Mouse (Mus musculus) lung, postnatal 36 days (tissue): ENCODE results near the gene Sirt7.

ENCODE experiments used
- DNase-seq: peaks from one replicate; pipeline ENCODE4 v3.0.0; 2022; ENCODE audit warnings: mixed read lengths

Gene Sirt7

GRCm38 (mm10) chr11:120625152-120625775 is at the start of gene Sirt7:
Gene Sirt7 (minus strand): TSS chr11:120625240.
- no peak for DNase-seq

DNA sequence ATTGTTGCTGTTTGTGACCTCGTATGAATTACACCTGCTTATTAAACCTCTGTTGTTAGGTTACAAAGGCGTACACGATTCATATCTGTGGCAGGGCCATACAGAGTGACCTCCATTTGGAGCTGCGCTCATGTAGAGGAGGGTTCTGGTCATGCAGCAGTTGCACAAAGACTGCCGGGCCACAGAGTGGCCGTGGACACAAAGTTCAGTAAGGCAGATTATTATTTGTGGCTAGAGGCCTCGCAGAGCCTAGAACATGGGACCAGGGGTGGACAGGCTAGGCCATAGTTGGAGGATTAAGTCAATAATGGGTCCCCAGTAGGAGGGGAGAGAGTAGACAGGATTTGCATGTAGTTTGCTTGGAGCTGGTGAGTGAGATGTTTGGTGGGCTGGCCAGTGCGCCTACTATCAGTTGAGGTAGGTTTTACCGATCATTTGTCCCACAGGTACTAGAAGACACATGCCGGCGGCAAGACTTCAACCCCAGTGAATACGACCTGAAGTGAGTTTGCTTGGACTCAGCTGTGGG is 48.6 kb upstream of the Sirt7 start:
- DNase-seq = no peak

GRCm38 (mm10) chr11:120672687-120673593 is 47.9 kb upstream of the Sirt7 start, which contains the start of gene Aspscr1:
Gene Aspscr1 (plus strand): TSS chr11:120672973.
- DNase-seq = peak; percentile 97

GRCm38 (mm10) chr11:120666617-120667016 is 41.6 kb upstream of the Sirt7 start:
- no peak for DNase-seq

DNA sequence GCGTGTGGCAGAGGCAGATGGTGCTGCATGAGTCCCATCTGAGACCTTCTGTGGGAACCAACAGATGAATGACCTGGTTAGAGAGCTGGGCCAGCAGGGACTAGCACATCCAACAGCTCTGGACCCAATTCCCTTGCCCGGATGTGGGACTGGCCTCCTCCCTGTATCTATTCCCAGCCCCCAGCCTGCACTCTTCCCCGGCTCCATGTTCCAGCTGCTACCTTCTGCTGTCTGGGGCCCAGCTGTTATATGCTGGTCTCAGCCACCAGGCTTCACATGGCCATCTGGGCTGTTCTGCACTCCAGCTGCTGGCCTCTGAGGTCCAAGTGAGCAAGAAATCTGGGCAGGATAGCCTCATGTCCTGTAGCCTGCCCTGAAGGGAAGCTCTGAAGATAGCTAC is 40.4 kb upstream of the Sirt7 start:
- DNase-seq = peak; percentile 72

GRCm38 (mm10) chr11:120663714-120664113 is 38.7 kb upstream of the Sirt7 start:
- no peak for DNase-seq

DNA sequence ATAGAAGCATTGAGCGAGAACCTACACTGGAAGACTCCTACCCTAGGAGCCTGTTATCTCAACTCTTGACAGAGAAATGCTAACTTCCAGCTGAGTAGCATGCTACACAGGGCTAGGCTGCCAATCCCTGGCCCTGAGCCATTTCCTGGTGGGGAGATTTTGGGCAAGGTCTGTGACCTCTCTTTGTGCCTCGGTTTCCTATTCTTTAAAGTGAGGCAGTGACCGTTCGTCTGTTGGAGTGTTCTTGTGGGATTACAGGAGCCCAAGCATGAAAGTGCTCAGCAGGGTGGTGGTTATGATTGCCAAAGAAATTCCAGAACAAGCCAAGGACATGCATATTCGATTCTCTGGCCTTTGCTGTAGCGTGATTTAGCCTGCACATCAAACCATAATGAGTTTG is 37.7 kb upstream of the Sirt7 start:
- DNase-seq = no peak

GRCm38 (mm10) chr11:120661076-120661460 is 36.0 kb upstream of the Sirt7 start, which contains the start of gene Notum:
Gene Notum (minus strand): TSS chr11:120661175.
- no peak for DNase-seq

DNA sequence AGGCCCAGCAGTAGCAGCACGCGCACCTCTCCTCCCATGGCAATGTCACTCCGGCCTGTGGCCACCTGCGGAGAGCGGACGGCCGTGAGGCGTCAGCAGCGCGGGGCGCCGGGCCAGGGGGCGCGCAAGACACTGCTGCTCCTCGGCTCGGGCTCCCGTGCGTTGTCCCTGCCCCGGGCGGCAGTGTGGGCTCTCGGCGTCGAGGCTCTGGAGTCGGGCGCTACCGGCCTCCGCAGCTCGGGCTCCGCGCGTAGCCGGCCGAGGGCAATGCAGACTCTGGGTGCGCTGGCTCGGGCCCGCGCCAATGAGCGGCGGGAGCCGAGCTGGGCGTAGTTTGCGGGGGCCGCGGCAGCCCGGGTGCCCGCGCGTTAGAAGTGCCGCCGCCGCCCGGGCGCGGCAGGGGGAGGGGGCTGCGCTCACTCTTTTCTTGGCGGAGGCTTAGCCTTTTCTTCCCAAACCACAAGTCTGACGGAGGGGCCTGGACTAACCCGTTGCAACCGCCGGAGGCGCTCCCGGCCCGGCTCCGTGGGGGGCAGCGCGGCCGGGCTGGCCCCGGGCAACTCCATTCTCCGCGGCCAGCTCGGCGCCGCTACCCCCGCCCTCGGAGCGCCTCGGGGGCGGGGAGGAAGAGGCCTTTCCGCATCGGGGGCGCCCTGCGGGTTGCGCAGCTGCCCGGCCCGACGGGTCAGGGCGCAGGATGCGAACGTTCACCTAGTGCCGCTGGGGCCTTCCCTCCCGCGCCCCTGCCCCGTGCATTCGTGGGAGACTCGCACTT is 35.4 kb upstream of the Sirt7 start:
- DNase-seq = no peak

- DNase-seq = no peak
Observed at GRCm38 (mm10) chr11:120659509-120660300, 34.7 kb upstream of the Sirt7 start.

DNA sequence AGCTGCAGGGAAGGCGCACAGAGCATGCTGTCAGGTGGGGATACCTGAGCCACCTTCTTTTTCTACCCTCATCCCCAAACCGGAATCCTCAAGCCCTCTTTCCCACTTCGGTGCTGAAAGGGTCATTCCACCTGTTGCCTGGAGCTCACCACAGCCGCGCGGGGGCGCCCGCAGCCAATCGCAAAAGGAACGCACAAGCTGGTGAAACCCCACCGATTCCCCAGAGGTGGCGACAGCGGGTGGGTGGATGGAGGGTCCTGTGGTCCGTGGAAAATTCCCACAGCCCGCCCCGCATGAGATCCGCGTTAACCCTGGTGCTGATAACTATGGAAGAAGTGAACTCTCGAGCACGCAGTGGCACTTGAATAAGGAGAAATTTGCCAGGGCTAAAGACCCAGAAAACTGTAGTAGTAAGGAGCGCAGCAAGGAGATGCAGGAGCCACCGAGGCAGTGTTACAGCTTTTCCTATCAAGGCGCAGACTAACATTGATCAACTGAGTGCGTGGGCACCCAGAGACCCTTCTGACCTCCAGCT is 33.9 kb upstream of the Sirt7 start:
- DNase-seq = peak; percentile 92

GRCm38 (mm10) chr11:120657301-120657700 is 32.3 kb upstream of the Sirt7 start:
- DNase-seq = no peak

GRCm38 (mm10) chr11:120654741-120655140 is 29.7 kb upstream of the Sirt7 start:
- DNase-seq = no peak

DNA sequence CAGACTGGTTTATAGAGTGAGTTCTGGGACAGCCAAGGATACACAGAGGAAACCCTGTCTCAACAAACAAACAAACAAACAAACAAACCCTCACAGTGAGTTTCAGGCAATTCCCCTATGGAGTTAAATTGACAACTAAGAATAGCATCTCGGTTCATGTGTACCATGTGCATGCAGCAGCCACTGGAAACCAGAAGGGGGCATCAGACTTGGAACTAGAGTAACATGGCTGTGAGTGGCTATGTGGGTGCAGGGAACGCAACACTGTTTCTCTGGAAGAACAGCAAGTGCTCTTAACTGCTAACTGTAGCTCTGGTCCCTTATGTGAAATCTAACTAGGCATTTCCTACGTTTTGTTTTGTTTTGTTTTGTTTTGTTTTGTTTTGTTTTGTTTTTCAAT is 26.8 kb upstream of the Sirt7 start:
- no peak for DNase-seq

GRCm38 (mm10) chr11:120648001-120648476 is 23.0 kb upstream of the Sirt7 start, which contains the start of gene Myadml2:
Gene Myadml2 (minus strand): TSS chr11:120648158.
- DNase-seq = peak; percentile 53

GRCm38 (mm10) chr11:120647047-120647830 is 22.2 kb upstream of the Sirt7 start:
- no peak for DNase-seq

GRCm38 (mm10) chr11:120643601-120643987 is 18.6 kb upstream of the Sirt7 start, which contains the start of gene Pycr1:
Gene Pycr1 (minus strand): TSS chr11:120643769.
- DNase-seq = peak; percentile 98

GRCm38 (mm10) chr11:120642939-120643600 is 18.0 kb upstream of the Sirt7 start:
- no peak for DNase-seq

GRCm38 (mm10) chr11:120641869-120642268 is 16.8 kb upstream of the Sirt7 start:
- DNase-seq = no peak

DNA sequence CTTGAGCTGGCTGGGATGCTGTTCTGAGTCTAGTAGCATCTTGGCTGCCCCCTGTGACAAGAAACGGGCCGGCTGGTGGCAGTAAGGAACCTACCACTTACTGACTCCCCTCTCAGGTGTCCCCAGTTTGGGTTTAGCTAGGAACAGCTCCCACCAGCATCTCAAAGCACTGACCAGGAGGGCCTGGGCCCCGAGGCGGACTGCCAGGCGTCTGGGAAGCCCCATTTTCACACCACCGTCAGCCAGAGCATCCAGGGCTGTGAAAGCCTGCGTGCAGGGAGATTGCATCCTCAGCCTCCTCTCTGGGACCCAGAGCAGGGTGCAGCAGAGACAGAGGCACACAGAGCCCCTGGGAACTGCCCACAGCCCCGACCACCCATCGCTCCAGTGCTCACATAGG is 16.2 kb upstream of the Sirt7 start:
- no peak for DNase-seq
